Mouse (Mus musculus): Measurements from ENCODE around the gene Gata2.

The Gata2 gene

DNA sequence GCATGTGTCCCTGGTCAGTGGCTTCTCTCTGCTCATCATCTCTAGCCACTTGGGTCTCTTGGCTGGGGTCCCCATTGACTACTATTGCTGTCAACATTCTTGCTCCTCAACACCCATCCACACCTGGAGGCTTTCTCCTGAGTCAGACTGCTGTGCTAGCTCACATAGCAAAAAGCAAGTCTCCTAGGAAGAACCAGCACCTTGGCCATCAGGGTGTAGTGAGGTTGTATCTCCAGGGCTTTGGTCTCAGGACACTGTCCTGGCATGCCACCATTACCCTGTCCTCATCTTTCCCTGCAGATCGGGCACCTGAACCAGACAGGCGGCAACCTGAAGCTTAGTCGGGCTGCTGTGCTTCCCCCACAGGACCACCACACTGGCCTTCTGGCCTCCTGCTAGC lies 14.6 kb downstream of the Gata2 start:
- DNase-seq (ENCODE audit: low read depth in 1 of 2, low spot score in 2 of 2): no peak

DNA sequence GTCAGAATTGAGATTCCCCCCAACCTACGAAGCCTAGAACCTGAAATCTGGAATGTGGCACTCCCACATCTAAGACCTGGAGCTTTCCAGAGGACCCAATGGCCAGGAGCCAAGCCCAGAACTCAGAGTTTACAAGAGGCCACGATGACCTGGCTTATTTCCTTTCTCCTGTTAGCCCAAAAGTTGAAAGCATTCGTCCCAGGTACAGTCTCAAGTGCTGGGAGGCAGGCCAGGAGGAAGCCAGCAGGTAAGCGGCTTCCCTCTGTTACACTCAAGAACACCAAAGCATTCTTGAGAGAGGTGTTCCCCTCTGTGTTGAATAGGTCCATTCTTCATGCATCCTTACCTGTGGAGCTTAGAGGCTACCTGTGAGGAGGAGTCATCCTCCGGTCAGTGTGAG lies 15.8 kb downstream of the Gata2 start:
- no peak for DNase-seq (ENCODE audit: low read depth in 1 of 2, low spot score in 2 of 2)

DNA sequence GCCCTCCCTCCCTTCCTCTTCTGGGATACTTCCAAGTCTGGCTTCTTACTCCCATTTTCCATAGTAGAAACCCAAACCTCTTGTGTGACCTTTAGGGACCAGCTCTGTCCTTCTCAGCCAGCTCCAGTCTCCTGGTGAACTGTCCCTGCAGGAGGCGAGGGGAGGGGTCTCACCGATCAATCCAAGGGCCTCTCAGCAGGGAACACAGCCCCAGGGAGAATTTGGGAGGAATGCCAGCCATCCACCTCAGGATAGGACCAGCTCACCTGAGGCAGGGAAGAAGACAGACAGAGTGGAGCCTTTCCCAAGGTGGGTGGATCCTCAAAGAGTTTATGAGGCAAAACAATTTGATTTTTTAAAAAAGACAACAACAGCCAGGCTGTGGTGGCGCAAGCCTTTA lies 16.5 kb downstream of the Gata2 start:
- no peak for DNase-seq (ENCODE audit: low read depth in 1 of 2, low spot score in 2 of 2)

- no peak for DNase-seq (ENCODE audit: low read depth in 1 of 2, low spot score in 2 of 2)
Observed at GRCm38 (mm10) chr6:88215797-88216196, 22.1 kb downstream of the Gata2 start.

DNA sequence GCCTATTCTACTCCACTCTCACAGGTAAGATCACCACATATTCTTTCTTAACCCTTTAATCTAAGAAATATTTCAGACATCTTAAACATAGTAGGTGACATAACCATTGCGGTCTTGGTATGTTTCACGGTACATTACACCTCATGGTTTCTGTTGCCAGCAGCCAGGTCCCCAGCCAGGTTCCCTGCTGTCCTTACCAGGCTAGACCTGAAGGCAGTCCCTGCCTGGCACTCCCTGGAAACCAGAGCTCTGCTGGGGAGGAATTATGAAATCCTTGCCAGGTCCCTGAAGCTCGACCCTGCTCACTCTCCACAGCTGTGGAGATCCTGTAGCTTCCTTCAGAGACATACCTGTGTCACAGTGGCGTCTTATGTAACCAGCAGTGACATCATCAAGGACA lies 22.5 kb downstream of the Gata2 start:
- no peak for DNase-seq (ENCODE audit: low read depth in 1 of 2, low spot score in 2 of 2)

DNA sequence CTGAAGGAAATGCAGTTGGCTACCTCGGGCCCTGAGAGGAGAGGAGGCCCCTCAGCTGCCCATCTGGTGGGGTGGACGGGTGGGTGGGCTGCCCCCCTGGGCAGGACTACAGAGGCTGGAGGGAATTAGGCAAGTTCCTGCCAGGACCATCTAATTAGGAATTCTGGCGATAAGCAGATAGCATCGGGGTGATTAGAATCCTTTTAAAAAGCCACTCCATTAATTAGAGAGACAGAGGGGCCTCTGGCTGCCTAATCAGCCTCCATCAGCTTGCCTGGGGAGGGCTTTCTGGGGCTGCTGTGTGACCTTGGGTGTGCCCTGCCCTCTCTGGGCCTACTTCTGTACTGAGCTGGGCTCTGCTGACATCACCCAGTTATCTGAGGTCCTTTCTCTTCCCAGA lies 25.4 kb downstream of the Gata2 start:
- no peak for DNase-seq (ENCODE audit: low read depth in 1 of 2, low spot score in 2 of 2)

DNA sequence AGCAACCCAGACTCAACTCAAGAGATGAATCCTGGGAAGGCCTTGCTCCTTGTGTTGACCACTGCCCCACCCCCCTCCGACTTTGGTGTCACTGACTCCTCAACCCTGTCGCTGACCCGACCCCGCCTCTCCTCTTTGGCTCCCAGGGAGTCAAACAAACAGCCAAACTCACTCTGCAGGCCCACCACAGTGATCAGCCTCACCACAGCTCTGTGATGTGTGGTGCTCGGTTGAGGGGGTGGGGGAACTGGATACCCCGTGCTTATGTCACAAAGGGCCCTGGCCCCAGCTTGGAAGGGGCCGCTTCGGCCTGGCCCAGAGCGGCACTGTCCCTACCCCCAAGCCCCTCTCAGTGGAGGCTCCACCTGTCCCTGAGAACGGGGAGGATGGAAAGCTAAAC lies 28.3 kb downstream of the Gata2 start, which contains the start of gene Dnajb8:
TSS of gene Dnajb8 (plus strand) at position 301 of the 400 bp plus-strand sequence.
- DNase-seq (ENCODE audit: low read depth in 1 of 2, low spot score in 2 of 2): no peak

GRCm38 (mm10) chr6:88226570-88226994 lies 32.9 kb downstream of the Gata2 start:
- no peak for DNase-seq (ENCODE audit: low read depth in 1 of 2, low spot score in 2 of 2)

DNA sequence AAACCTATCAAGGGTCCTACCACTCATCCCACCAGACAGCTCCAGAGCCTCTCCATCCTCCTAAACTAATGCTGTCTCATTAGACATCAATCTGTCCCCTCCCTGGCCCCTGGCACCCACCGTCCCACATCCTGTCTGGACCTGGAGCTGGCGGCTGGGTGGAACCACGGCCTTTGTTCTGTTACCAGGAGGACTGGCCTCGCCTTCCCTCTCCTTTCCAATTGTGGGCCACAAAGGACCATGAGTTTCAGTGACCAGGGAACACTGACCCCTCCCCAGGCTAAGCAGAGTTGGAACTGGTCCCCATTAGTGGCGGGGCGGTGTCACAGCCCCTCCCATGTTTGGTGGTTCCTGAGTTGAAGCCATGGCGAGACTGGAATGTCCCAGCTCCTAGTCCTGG lies 33.8 kb downstream of the Gata2 start:
- DNase-seq (ENCODE audit: low read depth in 1 of 2, low spot score in 2 of 2): no peak

GRCm38 (mm10) chr6:88229221-88229620 lies 35.5 kb downstream of the Gata2 start:
- no peak for DNase-seq (ENCODE audit: low read depth in 1 of 2, low spot score in 2 of 2)

DNA sequence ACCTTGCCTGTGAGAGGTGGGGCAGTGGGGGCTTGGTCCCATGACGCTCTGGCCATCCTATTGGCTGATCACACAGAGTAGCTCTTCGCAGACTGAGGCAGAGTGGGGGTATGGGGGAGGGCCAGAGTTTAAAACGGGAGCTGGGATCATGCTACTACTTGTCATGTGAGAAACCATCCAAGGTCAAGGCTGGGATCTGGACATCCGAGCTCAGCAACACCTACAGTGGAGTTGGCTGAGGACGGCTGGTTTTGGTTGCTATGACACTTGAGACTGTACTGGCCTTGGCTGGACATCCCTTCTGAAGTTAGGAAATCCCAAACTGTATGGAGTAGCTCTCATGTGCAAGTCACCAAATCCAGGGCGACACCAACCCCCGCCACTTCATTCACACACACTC lies 38.1 kb downstream of the Gata2 start:
- DNase-seq (ENCODE audit: low read depth in 1 of 2, low spot score in 2 of 2): no peak

DNA sequence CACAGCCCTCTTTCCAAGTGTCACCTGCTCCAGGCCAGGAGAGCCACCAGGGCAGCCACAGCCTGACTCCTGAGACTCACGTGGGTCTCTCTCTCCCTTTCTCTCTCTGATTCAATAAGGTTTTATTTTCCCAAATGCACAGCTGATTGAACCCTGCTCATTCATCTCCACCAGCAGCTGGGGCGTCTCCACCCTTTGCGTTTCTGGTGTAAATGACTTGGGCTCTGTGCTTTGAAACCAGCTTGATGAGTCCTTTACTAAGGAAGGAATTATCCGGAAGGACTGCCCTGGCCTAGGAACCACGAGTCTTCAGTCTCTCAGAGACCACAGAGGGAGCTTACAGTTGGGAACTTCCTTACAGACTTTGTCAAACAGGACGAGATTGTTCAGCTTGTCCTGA lies 38.5 kb downstream of the Gata2 start:
- no peak for DNase-seq (ENCODE audit: low read depth in 1 of 2, low spot score in 2 of 2)

DNA sequence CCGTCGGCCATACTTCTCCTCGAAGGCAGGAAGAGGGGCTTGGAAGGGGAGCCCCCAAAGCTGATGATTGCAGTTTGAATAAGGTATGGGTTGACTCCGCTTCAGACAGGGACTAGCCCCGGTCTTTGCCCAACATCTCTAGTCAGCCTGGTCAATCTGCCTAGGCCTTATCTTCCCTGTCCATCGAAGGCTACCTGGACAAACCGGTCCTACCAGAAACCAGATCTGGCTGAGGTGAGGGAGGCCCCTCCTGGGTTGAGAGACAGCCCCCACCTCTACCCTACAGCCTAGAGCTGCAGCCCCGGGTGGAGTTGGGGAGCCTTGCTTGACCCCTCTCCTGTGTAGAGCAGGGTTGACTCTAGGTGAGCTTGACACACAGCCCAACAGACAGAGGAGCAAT lies 40.3 kb downstream of the Gata2 start:
- DNase-seq (ENCODE audit: low read depth in 1 of 2, low spot score in 2 of 2): no peak

DNA sequence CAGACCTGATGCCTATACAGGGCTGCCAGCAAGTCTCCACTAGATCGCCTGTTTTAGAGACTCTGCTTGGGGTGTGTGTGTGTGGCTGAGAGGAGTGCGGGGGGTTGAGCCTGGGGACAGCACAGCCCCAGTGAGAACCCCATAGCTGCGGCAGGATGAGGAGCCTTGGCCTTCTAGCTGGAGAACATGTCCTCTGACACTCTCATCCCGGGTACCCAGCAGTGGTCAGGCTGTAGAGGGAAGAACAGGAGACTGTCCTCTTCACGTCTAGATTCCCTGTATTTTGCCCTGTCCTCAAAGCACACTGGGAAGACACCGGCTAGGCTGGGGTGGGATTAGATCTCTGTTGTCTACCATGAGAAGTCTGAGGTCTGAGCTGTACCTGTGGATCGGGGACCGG lies 41.8 kb downstream of the Gata2 start:
- no peak for DNase-seq (ENCODE audit: low read depth in 1 of 2, low spot score in 2 of 2)

DNA sequence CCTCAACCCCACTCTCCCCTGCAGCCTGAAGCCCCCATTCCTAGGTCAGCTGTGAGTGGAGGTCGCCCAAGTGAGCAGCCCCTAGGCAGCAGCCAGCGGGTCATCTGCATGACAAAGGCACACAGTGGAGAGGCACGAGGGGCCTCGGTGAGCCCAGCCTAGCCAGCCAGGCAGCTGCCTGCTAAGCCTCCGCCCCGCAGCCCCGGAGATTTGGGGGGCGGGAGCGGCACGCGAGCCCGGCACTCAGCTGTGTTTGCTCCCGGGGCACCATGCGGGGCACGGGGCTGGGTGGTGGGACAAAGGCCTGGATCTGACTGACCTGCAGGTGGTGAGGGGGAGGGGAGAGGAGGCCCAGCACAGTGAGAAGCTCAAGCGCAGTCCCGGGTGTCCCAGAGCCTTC lies 42.3 kb downstream of the Gata2 start:
- DNase-seq (ENCODE audit: low read depth in 1 of 2, low spot score in 2 of 2): no peak

DNA sequence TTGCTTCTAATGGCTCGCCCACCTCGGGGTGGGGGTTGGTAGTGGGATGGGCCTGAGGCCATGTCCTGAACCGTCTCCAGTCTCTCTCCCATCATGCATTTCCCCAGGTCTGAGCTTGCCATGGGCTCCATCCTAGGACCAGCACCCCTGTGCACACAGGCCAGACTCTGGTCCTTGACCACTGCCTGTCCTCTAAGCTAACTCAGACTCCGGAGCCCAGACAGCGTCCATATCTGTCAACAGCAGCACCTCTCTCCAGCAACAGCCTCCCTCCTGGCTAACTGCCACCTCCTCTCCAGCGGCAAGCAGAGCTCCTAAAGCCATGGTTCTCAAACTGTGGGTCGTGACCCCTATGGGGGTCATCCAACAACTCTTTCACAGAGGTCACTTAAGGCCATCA lies 42.8 kb downstream of the Gata2 start:
- no peak for DNase-seq (ENCODE audit: low read depth in 1 of 2, low spot score in 2 of 2)

- no peak for DNase-seq (ENCODE audit: low read depth in 1 of 2, low spot score in 2 of 2)
Observed at GRCm38 (mm10) chr6:88242604-88243003, 48.9 kb downstream of the Gata2 start.

DNA sequence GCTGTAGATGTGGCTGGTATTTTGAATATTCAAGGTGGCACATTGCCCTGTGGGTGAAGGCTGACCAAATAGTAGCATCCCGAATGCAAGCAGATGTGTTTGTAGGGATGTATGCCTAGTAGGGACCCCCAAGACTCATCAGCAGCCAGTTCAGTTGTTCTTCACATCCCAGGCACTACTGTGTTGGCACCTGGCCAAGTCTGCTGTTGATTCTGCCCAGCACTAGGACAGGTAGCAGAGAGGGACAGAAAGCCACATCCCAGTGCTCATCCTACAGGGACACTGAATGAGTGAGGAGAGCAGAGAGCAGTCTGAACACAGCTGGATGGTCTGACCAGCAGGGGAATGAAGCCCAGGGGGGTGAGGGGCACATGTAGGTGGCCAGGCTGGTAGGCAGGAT lies 55.5 kb downstream of the Gata2 start:
- no peak for DNase-seq (ENCODE audit: low read depth in 1 of 2, low spot score in 2 of 2)

- no peak for DNase-seq (ENCODE audit: low read depth in 1 of 2, low spot score in 2 of 2)
Observed at GRCm38 (mm10) chr6:88251396-88251795, 57.7 kb downstream of the Gata2 start.

DNA sequence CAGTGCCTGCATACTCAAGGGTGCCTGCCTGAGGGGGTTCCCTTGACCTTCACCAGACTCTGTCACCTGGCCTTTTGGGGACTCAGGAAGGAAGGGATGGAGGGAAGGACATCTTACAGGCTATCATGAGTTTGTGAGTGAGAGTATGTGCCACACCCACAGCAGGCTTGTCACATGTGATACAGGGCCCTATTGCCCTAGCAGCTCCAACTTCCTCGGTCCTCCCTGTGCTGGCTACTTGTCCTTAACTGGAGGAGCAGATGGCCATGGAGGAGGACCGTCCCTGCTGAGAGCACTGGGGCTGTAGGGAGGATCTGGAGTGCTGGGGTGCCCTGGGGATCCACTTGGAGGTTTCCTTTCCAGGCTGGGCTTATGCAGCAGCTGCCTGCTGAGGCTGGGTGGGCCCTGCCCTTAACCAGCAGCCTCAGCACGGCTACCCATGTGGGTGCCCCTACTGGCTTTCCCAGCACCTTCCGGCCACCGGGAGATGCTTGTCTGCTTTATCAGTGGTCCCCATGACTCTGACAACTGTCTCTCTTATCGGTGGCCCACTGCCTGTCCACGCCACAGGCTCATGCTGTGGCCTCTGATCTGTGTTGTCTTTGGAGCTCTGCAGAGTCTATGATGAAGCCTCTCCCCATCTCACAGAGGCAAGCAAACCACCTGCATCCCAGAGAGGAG lies 58.2 kb downstream of the Gata2 start:
- DNase-seq (ENCODE audit: low read depth in 1 of 2, low spot score in 2 of 2): no peak

DNA sequence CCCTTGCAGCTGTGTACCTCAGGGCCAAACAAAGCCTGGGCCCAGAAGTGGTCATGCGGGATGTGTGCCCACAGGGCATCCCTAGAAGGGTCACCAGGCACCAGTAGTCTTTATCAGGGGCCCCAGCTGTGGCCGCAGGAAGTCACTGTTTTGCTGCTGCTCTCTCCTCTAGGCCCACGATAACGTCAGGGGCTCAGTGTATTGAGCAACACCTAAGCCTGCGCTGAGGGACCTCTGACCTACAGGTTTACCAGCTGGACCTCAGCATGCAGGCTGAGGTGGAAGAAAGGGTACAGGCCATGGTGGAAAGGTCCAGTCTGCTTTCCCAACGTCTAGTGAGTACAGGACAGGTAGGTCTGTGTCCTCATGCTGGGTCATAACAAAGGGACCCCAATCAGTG lies 60.4 kb downstream of the Gata2 start:
- no peak for DNase-seq (ENCODE audit: low read depth in 1 of 2, low spot score in 2 of 2)

DNA sequence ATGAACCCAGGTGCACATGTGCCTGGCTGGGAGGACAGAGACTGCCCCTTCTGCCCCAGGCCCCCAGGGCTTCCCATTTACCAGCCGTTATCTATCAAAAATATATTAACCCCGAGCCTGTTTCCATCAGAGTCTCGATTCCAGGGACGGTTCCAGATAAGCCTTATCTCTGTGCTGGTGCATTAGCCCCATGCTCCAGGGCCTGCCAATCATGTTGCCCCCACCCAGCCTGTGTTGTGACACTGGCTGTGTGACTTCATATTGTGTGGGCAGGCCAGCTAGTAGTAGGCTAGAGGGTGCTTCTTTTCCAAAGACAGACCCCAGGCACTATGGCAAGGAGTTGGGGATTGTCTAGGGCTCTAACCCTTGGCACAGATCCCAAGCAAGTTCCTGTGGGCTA lies 61.7 kb downstream of the Gata2 start:
- no peak for DNase-seq (ENCODE audit: low read depth in 1 of 2, low spot score in 2 of 2)

Measured in monocyte, adult 2 months (primary cell).